Mouse (Mus musculus) heart, embryonic 11.5 days (tissue): ENCODE data around the gene Yipf3. TPM values are rescaled to one million over a fixed set of nuclear protein-coding genes. Genes with fewer than 3 reads are reported as not detected.

Experiments used
- ATAC-seq: fragments of 200-750 bp; cut with Nextera tagmentation; replicated peaks from 2 replicates; pipeline ENCODE4 v1.8.0; 2017; ENCODE audit warnings: moderate library complexity; ENCODE audit not compliant: insufficient number of reproducible peaks, low FRiP score, low TSS enrichment
- H3K27ac ChIP-seq: fragments of 300-500 bp; sonication (generic); 2 replicates; pipeline ENCODE4 v1.5.1; 2014; ENCODE audit warnings: mild to moderate bottlenecking, low read depth, low read length
- H3K27me3 ChIP-seq: fragments of 300-500 bp; sonication (generic); 2 replicates; pipeline ENCODE4 v1.6.1; 2014; ENCODE audit warnings: mild to moderate bottlenecking, low read length, mixed read lengths; ENCODE audit not compliant: control insufficient read depth, insufficient read depth
- H3K36me3 ChIP-seq: fragments of 300-500 bp; sonication (generic); 2 replicates; pipeline ENCODE4 v1.6.1; 2014; ENCODE audit warnings: mild to moderate bottlenecking, low read length, moderate library complexity, mixed read lengths; ENCODE audit not compliant: control insufficient read depth, insufficient read depth
- H3K4me1 ChIP-seq: fragments of 300-500 bp; sonication (generic); 2 replicates; pipeline ENCODE4 v1.6.1; 2014; ENCODE audit warnings: low read length; ENCODE audit not compliant: control insufficient read depth, insufficient read depth
- H3K4me2 ChIP-seq: fragments of 300-500 bp; sonication (generic); 2 replicates; pipeline ENCODE4 v1.6.1; 2014; ENCODE audit warnings: mild to moderate bottlenecking, moderate library complexity
- H3K4me3 ChIP-seq: fragments of 300-500 bp; sonication (generic); 2 replicates; pipeline ENCODE4 v1.5.1; 2014; ENCODE audit warnings: low read depth, low read length
- H3K9ac ChIP-seq: fragments of 300-500 bp; sonication (generic); 2 replicates; pipeline ENCODE4 v1.6.1; 2014; ENCODE audit warnings: mild to moderate bottlenecking, low read depth, low read length, moderate library complexity
- H3K9me3 ChIP-seq: fragments of 300-500 bp; sonication (generic); replicated peaks from 2 replicates; pipeline ENCODE4 v1.6.1; 2016; ENCODE audit warnings: low read length; ENCODE audit not compliant: control insufficient read depth
- WGBS: fragments of 180-500 bp; shearing (Covaris S2); extraction: QIAGEN DNeasy Blood & Tissue Kit; methylation state at CpG from one replicate; pipeline ENCODE4 v1.1.7; 2014; ENCODE audit not compliant: insufficient replicate concordance; 5-methylcytosine and 5-hydroxymethylcytosine counted together
- polyA plus RNA-seq: library from polyadenylated mRNA; unstranded; fragments of >200 nt; fragmentation: Nextera tagmentation; extraction: Ambion mirVana; gene quantifications from 2 replicates; pipeline ENCODE4 v1.2.1, GENCODE M21; 2014

Yipf3 gene
- polyA plus RNA-seq, 1 experiment from 2014 or later = 83.0 TPM

DNA sequence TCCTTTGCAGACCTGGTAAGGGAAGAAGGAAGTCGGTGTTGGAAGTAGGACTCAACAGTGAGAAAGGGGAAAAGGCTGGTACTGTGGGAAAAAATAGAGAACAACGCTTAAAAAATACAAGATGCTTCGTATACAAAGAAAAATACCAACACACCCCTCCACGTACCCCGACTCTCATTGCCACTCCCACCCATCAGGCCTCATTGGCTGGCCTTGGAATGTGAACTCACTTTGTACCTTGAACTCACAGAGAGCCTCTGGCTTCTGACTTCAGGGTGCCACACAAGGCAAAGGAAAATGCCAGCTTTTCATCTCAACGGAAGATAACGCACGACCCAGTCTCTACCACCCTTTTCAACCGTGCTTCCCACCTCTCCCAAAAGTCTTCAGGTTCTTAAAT is 35.3 kb downstream of the Yipf3 start:
- 0 out of 2 replicates have a peak, but pooled peaks have one; percentile 16 for ATAC-seq
- Histone ChIP-seq H3K4me1 (peaks cover 13% of the 10 kb centered on the region), H3K27me3 (no peaks in the 10 kb centered on the region), H3K4me2 (peak overlapping the region; percentile 98), H3K27ac (peak overlapping the region; percentile 94; the same call in 1 of the 2 replicates), H3K36me3 (peaks cover 12% of the 10 kb centered on the region; the same call in 1 of the 2 replicates), H3K9me3 (no peaks in the 10 kb centered on the region), H3K4me3 (peak overlapping the region; percentile 76), H3K9ac (peak overlapping the region; percentile 85)
- WGBS = 17% methylated on average over 9 of the region's 9 CpGs

DNA sequence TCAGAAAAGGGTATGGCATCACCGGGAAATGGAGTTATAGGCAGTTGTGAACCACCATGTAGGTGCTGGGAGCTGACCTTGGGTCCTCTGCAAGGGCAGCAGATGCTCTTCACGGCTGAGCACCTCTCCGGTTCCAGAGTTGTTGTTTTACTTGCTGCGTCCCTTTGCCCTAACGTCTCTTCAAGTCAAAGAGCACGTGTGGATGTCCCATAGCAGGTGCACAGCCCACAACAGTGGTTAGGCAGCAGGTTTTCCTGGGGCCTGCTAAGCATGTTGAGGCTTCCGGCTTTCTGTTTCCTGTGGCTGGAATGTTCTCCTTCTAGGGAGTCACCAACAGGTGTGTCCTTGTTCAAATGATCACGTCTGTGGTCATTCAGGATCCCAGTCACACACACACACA is 36.0 kb downstream of the Yipf3 start:
- no peaks in the 10 kb centered on the region for H3K27me3 ChIP-seq
- H3K27ac ChIP-seq = no peak overlapping the region
- H3K36me3 ChIP-seq = peaks cover 11% of the 10 kb centered on the region; the same call in 1 of the 2 replicates
- peaks cover 13% of the 10 kb centered on the region for H3K4me1 ChIP-seq
- H3K9me3 ChIP-seq = no peaks in the 10 kb centered on the region
- 84% methylated on average over 8 of the region's 8 CpGs for whole genome bisulfite sequencing
- no peak overlapping the region for H3K4me2 ChIP-seq
- H3K9ac ChIP-seq = no peak overlapping the region
- H3K4me3 ChIP-seq = no peak overlapping the region
- ATAC-seq = no peak

DNA sequence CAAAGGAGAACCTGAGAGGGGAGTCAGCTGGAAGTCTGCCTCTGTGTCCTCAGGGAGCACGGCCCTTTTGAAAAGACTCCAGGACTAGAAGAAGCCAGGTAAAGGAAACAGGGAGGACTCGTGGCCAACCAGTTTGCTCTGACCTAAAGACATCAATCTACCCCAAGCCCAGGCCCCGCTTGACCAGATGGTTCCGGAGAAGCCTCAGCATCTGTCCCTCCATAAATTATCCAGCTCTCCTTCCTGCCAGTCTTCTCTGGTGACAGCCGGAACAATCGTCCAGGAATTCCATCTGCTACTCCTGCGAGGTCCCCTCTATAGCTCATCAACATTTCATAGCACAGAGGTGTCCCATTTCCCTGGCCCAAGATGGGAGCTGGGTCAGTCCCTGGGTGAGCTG is 36.8 kb downstream of the Yipf3 start:
- 67% methylated on average over 7 of the region's 7 CpGs for WGBS
- H3K27me3 ChIP-seq = no peaks in the 10 kb centered on the region; the same call in 1 of the 2 replicates
- peaks cover 6% of the 10 kb centered on the region; the same call in 1 of the 2 replicates for H3K36me3 ChIP-seq
- no peaks in the 10 kb centered on the region for H3K9me3 ChIP-seq
- no peak for ATAC-seq
- H3K9ac ChIP-seq = no peak overlapping the region
- peaks cover 13% of the 10 kb centered on the region for H3K4me1 ChIP-seq
- H3K4me3 ChIP-seq = no peak overlapping the region
- H3K4me2 ChIP-seq = no peak overlapping the region
- no peak overlapping the region for H3K27ac ChIP-seq

DNA sequence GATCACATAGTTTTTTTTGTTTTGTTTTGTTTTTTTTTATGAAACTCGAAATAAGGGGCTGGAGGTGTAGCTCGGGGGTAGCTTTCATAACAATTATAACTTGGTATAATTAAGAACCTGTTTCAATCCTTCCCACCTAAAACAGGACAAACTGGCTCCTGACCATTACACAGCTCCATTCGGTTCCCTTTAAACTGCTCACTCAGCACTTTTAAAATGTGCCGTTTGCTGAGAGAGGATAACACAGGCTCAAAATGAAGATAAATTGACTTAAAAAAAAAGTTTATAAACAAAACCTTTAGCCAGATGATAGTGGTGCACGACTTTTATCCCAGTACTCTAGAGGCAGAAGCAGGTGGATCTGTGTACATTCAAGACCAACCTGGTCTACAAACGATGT is 37.5 kb downstream of the Yipf3 start:
- H3K4me2 ChIP-seq = no peak overlapping the region
- H3K27ac ChIP-seq = no peak overlapping the region
- ATAC-seq = no peak
- H3K4me3 ChIP-seq = no peak overlapping the region
- no peaks in the 10 kb centered on the region for H3K36me3 ChIP-seq
- H3K9ac ChIP-seq = no peak overlapping the region
- no peaks in the 10 kb centered on the region; the same call in 1 of the 2 replicates for H3K27me3 ChIP-seq
- peaks cover 13% of the 10 kb centered on the region for H3K4me1 ChIP-seq
- H3K9me3 ChIP-seq = no peaks in the 10 kb centered on the region
- WGBS = 59% methylated on average over 6 of the region's 6 CpGs

- Histone ChIP-seq H3K36me3 (no peaks in the 10 kb centered on the region), H3K4me3 (no peak overlapping the region), H3K27me3 (no peaks in the 10 kb centered on the region; the same call in 1 of the 2 replicates), H3K27ac (no peak overlapping the region), H3K9ac (0 out of 2 replicates have a peak overlapping the region, but pooled peaks have one; percentile 46), H3K4me2 (no peak overlapping the region), H3K9me3 (no peaks in the 10 kb centered on the region), H3K4me1 (0 out of 2 replicates have a peak, but pooled peaks cover 3% of the 10 kb centered on the region)
- ATAC-seq = no peak
- WGBS = 41% methylated on average over 11 of the region's 11 CpGs
These were observed 39.8 kb downstream of the Yipf3 start for GRCm38 (mm10) chr17:46287678-46288095.

- WGBS = 42% methylated on average over 6 of the region's 6 CpGs
- 0 out of 2 replicates have a peak overlapping the region, but pooled peaks have one; percentile 100 for H3K4me2 ChIP-seq
- H3K4me1 ChIP-seq = peaks cover 7% of the 10 kb centered on the region
- H3K9me3 ChIP-seq = no peaks in the 10 kb centered on the region
- ATAC-seq = no peak
- H3K4me3 ChIP-seq = no peak overlapping the region; the same call in 1 of the 2 replicates
- no peaks in the 10 kb centered on the region for H3K36me3 ChIP-seq
- peaks cover 65% of the 10 kb centered on the region for H3K27me3 ChIP-seq
- no peak overlapping the region for H3K27ac ChIP-seq
- H3K9ac ChIP-seq = no peak overlapping the region
These were observed 48.7 kb downstream of the Yipf3 start for GRCm38 (mm10) chr17:46296601-46297000.

- ATAC-seq = no peak
- Histone ChIP-seq H3K4me1 (peaks cover 7% of the 10 kb centered on the region), H3K36me3 (no peaks in the 10 kb centered on the region), H3K9me3 (no peaks in the 10 kb centered on the region), H3K27ac (no peak overlapping the region), H3K9ac (no peak overlapping the region), H3K4me2 (peak overlapping the region; percentile 100), H3K4me3 (peak overlapping the region; percentile 61), H3K27me3 (peaks cover 65% of the 10 kb centered on the region)
- 9% methylated on average over 6 of the region's 6 CpGs for WGBS
These were observed 49.1 kb downstream of the Yipf3 start for GRCm38 (mm10) chr17:46297028-46297363.

DNA sequence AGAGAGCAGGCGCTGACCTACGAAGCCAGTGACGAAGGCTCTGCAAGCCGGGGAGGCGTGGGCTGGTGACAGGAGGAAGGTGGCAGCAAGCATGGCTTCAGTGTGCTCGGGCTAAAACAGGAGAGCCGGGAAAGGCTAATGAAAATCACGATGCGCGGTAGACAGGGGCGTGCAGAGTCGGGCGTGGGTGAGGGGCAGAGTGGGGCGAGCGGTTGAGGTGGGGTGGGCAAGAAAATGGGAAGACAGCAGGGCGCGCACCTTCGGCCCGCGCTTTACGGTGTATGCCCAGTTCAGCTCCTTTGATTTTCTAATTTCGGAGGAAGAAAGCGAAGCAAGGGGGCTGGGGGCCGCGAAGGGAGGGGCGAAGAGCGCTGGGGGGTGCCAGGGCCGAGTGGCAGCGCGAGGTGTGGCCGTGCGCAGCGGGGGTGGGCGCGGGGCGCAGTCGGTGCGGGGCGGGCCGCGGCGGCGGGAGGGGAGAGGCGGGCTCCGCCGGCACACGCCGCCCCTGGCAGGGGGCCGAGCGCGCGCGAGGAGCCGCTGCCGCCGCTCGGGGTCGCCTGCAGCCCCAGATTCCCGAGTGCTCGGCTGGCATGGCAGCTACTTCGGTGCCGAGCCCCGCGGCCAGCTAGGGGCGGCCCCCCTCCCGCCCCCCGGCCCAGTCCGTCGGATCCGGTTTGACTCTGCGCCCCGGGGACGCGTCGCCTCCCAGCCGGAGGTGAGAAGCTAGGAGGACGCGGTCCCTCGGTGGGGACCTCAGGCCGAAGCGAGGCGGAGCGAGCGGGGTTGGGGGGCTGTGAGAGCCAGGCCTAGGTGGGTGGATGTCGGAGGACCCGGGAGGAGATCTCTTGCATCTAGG is 49.7 kb downstream of the Yipf3 start, which contains the start of gene Dlk2:
Gene Dlk2 (plus strand): TSS at position 58 of the 856 bp plus-strand sequence.
- Histone ChIP-seq H3K27ac (no peak within 1 kb of the TSS), H3K36me3 (no peaks in the 10 kb centered on the region), H3K9me3 (no peaks in the 10 kb centered on the region), H3K9ac (peak within 1 kb of the TSS; percentile 64; the same call in 1 of the 2 replicates), H3K4me3 (peak within 1 kb of the TSS; percentile 61), H3K4me1 (peaks cover 7% of the 10 kb centered on the region), H3K27me3 (peaks cover 68% of the 10 kb centered on the region), H3K4me2 (peak within 1 kb of the TSS; percentile 100)
- peak; percentile 18; the same call in 1 of the 2 replicates for ATAC-seq
- under 1% methylated on average over 57 of the region's 86 CpGs for WGBS
